Mouse (Mus musculus) embryo, embryonic 11.5 days (tissue): ENCODE results near the gene Cdk17.

Experiments
- DNase-seq: peaks from one replicate; pipeline ENCODE4 v3.0.0-alpha.2; 2012; ENCODE audit warnings: low read depth, low spot score

Gene Cdk17

DNA sequence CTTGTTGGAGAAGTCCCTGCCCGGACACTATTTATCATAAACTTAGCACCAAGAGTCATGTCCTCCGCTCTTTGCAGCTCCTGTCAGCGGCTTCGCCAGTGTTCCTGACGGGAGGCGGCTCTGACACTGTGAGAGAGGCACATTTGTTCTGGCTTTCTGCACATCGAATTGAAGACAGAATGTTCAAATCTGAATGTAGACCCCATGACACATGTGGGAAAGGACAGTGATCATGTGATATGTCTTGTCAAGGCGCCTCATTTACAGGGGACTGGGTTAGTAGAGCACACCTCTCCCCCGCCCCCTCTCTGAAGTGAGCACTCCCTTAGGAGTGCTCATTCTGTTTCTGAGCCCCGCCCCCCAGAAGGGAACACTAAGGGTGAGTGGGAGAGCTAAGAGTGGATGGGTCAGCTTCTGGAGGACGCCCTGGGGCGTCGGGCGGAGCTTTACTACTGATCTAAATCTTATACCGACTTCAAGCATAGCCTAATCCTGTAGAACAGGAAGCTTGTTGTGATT lies 101.4 kb downstream of the Cdk17 start:
- no peak for DNase-seq

DNA sequence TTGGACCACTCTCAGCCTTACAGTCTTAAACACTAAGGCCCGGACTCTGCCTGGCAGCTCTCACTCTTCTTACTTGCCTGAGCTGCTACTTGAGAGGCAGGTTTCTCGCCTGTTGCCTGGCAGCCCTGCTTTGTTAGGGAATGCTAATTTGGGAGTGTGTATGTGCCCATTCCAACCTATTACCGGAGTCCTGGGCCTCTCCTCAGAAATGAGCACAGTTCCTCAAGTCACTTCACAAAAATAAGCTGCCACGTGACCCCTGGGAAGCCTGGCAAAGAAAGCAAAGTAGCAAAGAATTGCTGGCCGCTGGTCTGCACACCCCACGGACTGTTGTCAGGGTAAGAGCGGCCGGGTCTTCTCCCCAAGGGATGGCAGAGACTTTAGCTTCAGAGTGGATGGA lies 102.8 kb downstream of the Cdk17 start:
- DNase-seq, result no peak

DNA sequence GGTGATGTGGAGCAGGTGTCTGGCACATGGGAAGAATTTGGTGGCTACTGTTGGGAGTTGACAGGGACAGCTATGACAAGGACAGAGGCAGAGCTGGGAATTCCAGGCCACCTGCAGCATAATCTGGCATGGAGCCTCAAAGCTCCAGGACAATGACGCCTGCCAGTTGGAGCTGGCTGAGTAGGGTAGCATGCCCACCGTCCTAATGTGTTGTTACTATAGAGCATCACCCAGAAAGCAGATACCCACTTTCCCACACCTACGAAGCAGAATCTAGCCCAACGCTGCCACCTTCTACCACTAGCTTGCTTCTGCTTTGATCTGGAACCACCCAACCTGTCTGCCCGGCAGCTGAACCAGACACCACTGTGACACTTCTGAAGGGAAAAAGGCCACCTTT lies 103.3 kb downstream of the Cdk17 start:
- no peak for DNase-seq

- DNase-seq, result no peak
These were observed 105.2 kb downstream of the Cdk17 start for GRCm38 (mm10) chr10:93265833-93266232.

DNA sequence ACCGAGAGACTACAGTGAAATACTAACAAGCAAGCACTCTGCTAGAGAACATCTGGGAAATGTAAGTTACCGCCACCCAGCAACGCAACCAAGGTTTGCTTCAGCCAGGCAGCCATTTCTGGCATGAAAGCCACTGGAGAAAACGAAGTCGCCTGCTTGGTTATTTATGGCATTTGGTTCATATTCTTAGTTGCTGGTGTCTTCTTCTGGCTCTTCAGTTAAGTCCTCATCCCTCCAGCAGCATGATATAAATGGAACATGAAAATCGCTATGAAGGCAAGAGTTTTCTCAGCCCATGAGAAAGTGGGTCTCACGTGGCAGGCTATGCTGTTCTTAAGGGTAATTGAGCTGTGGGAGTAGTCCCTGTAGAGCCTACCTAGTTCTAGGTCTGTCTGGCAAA lies 105.8 kb downstream of the Cdk17 start:
- DNase-seq, result no peak

GRCm38 (mm10) chr10:93267509-93267908 lies 106.8 kb downstream of the Cdk17 start:
- no peak for DNase-seq

DNA sequence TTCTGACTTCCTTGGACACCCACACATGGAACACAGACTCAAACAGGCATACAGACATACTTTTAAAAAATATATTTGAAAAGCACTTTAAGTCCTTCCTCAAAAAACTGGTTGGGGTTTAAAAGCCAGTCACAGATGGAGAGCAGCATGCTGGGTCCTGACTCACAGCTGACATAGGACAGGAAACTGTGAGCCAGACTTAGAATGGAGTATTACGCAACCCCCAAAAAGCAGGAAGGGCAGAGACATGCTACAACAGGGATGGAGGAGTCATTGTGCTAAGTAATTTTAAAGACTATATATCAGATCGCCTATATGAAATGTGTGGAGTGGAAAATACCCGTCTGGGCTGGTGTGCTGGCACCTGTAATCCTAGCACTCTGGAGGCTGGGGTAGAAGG lies 107.7 kb downstream of the Cdk17 start:
- DNase-seq, result no peak

- DNase-seq, result no peak
These were observed 109.1 kb downstream of the Cdk17 start for GRCm38 (mm10) chr10:93269744-93270143.

DNA sequence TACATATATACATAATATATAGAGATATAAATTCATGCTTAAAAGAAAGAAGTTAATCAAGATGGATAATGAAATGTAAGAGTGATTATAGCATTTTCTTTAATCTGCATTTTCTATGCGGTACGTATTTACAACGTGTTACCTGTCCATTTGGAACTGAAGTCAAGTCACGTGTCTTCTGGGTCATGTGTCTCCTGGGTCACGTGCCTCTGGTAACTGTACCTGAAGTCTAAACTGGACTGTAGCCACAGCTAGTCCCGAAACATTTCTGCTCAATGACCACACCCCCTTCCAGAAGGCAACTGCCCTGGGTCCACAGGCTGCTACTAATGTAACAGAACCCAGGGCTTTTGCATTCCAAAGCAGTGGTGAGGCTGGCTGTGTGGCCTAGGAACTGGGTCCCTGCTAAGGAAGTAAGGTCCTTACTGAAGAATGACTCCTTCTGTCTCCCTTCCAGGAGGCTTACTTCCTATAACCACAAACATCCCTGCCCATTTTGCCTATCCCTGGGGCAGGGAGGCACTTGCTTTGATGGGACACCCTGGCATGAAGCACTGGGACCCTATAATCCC lies 110.3 kb downstream of the Cdk17 start:
- no peak for DNase-seq

GRCm38 (mm10) chr10:93271831-93272230 lies 111.2 kb downstream of the Cdk17 start:
- DNase-seq, result no peak

DNA sequence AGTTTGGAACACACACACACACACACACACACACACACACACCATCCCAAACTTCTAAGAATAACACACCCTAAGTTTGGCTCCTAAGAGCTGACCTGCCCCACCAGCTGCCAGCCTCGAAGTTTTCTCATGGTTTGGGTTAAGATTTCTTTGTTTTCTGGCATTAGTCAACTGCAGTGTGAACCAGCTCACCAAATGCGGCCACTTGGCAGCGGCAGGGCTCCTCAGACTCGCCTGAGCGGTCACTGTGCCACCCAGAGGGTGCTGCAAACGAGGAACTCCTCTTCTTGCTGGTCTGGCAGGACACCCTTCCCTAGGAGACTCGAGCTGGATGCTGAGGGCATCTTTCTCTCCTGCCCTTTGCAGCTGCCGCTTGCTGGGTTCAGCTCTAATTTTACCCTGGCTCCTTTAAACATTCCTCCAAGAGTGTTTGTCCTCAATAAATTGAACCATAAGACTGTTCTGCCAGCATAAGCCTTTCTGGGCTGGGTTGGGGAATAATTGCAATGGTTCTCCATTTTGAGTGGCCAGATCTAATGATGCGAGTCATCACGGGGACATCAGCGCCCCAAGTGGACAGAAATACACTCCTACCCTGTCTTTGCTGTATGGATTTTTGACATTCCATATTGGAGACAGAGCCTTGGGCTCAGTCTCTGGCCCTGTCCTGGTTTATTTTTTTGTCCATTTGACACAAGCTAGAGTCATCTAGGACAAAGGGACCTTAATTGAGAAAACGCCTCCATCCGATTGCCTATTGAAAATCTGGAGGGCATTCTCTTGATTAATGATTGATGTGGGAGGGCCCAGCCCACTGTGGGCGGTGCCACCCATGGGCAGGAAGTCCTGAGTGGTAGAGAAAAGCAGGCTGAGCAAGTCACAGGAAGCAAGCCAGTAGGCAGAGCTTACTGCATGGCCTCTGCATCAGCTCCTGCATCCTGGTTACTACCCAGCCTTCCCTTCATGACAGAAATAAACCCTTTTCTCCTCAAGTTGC lies 112.6 kb downstream of the Cdk17 start:
- no peak for DNase-seq

GRCm38 (mm10) chr10:93274277-93274696 lies 113.6 kb downstream of the Cdk17 start:
- no peak for DNase-seq

DNA sequence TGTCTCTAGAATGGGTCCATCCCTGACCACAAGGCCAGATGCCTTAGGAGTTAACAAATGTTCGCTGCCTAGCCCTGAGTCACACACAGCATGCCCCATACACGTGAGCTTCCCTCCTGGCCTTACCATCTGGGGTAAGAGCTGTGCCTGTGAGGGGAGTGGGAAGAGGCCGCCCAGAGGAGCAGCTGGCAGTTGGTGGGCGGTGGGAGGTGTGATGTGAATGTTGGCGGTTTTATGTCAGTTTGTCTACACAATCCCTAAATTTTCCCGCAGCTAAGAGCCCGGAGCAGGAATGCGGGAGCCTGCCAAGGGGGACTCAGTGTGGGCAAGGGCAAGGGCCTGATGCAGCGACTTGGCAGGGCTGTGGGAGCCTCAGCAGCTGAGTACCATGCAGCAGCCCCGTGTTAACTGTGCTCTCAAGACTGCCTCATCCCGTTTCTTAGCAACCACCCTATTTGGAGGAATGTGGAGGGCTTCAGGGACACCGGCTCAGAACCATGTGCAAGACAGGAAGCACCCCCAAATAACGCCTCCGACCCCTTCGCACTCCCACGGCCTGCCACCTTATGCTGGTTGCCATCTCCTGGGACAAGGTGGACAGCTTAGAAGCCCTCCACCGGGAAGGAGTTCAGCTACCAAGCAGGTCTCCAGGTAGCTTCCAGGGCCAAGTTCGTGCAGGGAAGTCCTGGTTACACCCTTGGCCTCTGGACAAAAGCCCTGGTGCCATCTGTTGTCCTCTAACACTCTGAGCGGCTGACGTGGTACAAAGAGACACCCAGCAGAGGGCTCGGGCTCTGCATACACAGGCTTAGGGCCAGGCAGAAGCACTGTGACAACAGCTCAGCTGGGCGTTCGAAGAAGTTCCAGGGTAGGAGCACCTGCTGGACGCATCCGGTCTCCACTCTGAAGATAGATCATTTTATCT lies 114.8 kb downstream of the Cdk17 start:
- DNase-seq, result no peak

DNA sequence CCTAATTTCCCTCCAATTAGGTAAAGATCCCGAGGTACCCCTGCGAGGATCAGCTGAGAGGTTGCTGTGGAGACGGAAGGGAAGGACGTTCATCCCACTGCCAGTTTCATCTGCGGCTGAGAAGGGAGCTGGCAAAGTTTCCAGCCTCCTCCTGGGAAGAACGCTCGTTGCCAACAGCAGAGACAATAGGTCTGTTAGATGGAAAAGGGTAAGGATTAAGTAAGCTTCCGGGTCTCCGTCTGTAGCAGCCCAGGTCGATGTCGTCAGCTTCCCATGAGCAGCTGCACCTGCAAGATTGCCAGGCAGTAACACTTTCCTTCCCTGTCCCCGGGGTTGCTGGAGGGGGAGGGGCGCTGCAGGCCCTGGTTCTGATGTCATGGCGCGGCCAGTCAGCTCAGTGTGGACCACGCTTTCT lies 115.7 kb downstream of the Cdk17 start:
- DNase-seq, result no peak

- no peak for DNase-seq
These were observed 116.2 kb downstream of the Cdk17 start for GRCm38 (mm10) chr10:93276857-93277256.

DNA sequence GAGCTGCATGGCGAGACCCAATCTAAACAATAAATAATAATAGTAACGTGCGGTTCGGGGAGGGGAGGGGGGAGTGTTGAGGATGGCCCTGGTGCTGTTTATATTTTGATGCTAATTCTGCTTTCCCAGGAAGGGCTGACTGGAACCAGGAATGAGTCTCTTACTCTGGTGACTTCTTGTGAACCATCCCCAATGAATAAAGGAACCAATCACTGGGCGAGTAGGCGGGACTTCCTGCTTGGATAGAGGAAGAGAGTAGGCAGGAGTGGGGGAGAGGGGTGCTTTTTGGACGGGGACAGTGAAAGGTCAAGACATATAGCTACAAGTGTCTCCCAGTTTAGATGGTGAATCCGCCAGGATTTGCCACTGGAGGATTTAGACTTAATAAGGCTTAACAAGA lies 117.7 kb downstream of the Cdk17 start:
- DNase-seq, result no peak

DNA sequence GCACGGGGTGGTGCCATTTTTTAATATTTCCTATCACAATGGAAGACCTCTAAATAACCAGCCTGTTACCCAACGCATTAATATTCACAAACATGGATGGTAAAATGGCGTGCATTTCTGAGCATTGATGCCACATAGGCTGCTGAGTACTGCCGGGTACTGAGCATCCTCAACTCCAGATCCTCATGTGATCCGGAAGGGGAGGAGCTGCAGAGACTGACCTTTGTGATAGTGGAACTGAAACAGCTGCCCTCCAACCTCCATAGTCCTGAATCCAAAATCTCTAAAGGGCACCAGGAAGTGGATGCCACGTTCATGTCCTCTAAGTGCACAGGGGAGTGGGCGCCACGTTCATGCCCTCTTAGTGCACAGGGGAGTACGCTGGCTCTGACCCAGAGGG lies 118.4 kb downstream of the Cdk17 start:
- DNase-seq, result no peak

- DNase-seq, result no peak
These were observed 119.9 kb downstream of the Cdk17 start for GRCm38 (mm10) chr10:93280586-93280985.

DNA sequence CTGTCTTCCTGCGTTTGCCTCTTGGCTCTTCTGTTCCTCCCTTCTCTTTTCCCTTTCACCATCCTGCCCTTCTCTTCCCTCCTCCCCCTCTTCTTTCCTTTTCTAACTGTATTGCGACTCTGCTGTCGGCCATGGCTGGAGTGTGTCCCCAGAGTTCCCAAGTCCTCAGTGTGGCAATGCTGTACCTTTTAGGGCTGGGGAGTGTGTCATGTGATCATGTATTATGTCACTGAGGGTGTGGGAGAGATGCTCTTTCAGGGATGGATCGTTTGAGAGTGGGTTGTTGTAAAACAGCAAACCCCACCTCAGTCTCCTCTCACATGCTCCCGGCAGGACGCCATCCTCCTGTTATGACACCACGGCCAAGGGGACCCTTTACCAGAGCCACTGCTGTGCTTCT lies 120.4 kb downstream of the Cdk17 start:
- DNase-seq, result no peak

- no peak for DNase-seq
These were observed 121.9 kb downstream of the Cdk17 start for GRCm38 (mm10) chr10:93282526-93282964.

DNA sequence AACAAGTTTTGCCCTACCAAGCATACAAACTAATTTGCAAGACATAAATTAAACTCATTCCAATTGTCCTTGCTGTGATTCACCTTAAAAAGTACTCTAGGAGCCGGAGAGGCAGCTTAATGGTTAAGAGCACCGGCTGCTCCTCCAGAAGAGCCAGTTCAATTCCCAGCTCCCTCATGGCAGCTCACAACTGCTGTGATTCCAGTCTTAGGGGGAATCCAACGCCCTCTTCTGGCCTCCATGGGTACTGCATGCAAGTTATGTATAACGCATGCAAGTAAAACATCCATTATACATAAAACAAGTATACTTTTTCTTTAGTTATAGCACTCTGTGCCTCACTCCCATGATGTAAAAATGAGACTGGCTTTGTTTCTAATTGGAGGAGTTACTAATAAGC lies 122.6 kb downstream of the Cdk17 start:
- DNase-seq, result no peak

DNA sequence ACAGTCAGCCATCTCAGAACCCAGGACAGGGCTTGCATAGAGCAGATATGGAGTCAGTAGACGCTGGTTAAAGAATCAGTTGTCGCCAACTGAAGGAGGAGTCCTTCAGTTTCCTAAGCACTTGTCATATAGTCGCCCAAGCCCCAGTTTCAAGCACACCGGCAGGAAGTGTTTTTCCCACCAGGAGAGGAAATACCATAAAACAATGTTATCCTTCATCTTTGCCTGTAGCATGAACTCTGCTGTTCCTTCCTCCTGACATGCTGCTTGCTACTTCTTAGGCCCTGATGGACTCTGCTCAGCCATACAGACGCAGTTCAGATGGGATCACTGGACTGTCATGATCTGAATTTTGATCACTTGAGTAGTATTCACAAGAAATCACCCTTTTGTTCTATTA lies 124.8 kb downstream of the Cdk17 start:
- DNase-seq, result no peak
